Mouse (Mus musculus): Measurements from ENCODE around the gene Ackr3.

Gene Ackr3

GRCm38 (mm10) chr1:90258253-90258887 is 54.6 kb downstream of the Ackr3 start:
- DNase-seq (ENCODE audit: low spot score), result no peak

- no peak for DNase-seq (ENCODE audit: low spot score)
These were observed 57.2 kb downstream of the Ackr3 start for GRCm38 (mm10) chr1:90260704-90261581.

- no peak for DNase-seq (ENCODE audit: low spot score)
These were observed 58.6 kb downstream of the Ackr3 start for GRCm38 (mm10) chr1:90262380-90262779.
